Mouse (Mus musculus) liver, embryonic 11.5 days (tissue): ENCODE results near the gene Brd2. TPM values are rescaled to one million over a fixed set of nuclear protein-coding genes. Genes with fewer than 3 reads are reported as not detected.

Experiments used
- ATAC-seq: fragments of 200-750 bp; cut with Nextera tagmentation; replicated peaks from 2 replicates; pipeline ENCODE4 v1.8.0; 2017; ENCODE audit warnings: moderate number of reproducible peaks, mild to moderate bottlenecking, moderate TSS enrichment, moderate library complexity; ENCODE audit not compliant: low FRiP score
- DNase-seq: peaks from one replicate; pipeline ENCODE4 v3.0.0-alpha.2; 2017; ENCODE audit warnings: low spot score
- H3K27ac ChIP-seq: fragments of 300-500 bp; sonication (generic); 2 replicates; pipeline ENCODE4 v1.5.1; 2014; ENCODE audit warnings: mild to moderate bottlenecking, low read depth, low read length, control low read depth
- H3K27me3 ChIP-seq: fragments of 300-500 bp; sonication (generic); replicated peaks from 2 replicates; pipeline ENCODE4 v1.6.1; 2014; ENCODE audit warnings: low read length, mixed read lengths; ENCODE audit not compliant: control insufficient read depth, insufficient read depth
- H3K36me3 ChIP-seq: fragments of 300-500 bp; sonication (generic); 2 replicates; pipeline ENCODE4 v1.6.1; 2014; ENCODE audit warnings: mild to moderate bottlenecking, low read length, moderate library complexity, mixed read lengths; ENCODE audit not compliant: control insufficient read depth, insufficient read depth
- H3K4me1 ChIP-seq: fragments of 300-500 bp; sonication (generic); replicated peaks from 2 replicates; pipeline ENCODE4 v1.6.1; 2014; ENCODE audit warnings: low read length, mixed read lengths; ENCODE audit not compliant: control insufficient read depth, insufficient read depth
- H3K4me2 ChIP-seq: fragments of 300-500 bp; sonication (generic); 2 replicates; pipeline ENCODE4 v1.6.1; 2014; ENCODE audit warnings: mild to moderate bottlenecking, control low read depth, moderate library complexity
- H3K4me3 ChIP-seq: fragments of 300-500 bp; sonication (generic); 2 replicates; pipeline ENCODE4 v1.5.1; 2014; ENCODE audit warnings: low read depth, low read length, control low read depth
- H3K9ac ChIP-seq: fragments of 300-500 bp; sonication (generic); 2 replicates; pipeline ENCODE4 v1.6.1; 2014; ENCODE audit warnings: low read depth, low read length, control low read depth
- H3K9me3 ChIP-seq: fragments of 300-500 bp; sonication (generic); 2 replicates; pipeline ENCODE4 v1.6.1; 2016; ENCODE audit warnings: low read length, inconsistent platforms, mixed read lengths; ENCODE audit not compliant: control insufficient read depth
- WGBS: fragments of 180-500 bp; shearing (Covaris S2); extraction: QIAGEN DNeasy Blood & Tissue Kit; methylation state at CpG from one replicate; pipeline ENCODE4 v1.1.7; 2014; 5-methylcytosine and 5-hydroxymethylcytosine counted together
- polyA plus RNA-seq: library from polyadenylated mRNA; unstranded; fragments of >200 nt; fragmentation: Nextera tagmentation; extraction: Ambion mirVana; gene quantifications from 2 replicates; pipeline ENCODE4 v1.2.1, GENCODE M21; 2014

Gene Brd2
- polyA plus RNA-seq, 1 experiment from 2014 or later: 90.8 TPM

GRCm38 (mm10) chr17:34102831-34103230 is 19.6 kb downstream of the Brd2 start:
- Histone ChIP-seq H3K9me3 (no peaks in the 10 kb centered on the region), H3K27me3 (no peaks in the 10 kb centered on the region; the same call in 1 of the 2 replicates), H3K4me1 (no peaks in the 10 kb centered on the region; the same call in 1 of the 2 replicates), H3K4me2 (no peak overlapping the region), H3K9ac (no peak overlapping the region), H3K27ac (no peak overlapping the region), H3K36me3 (no peaks in the 10 kb centered on the region), H3K4me3 (no peak overlapping the region)
- no peak for ATAC-seq
- WGBS: 72% methylated on average over 6 of the region's 6 CpGs
- DNase-seq: no peak

GRCm38 (mm10) chr17:34101604-34102032 is 20.8 kb downstream of the Brd2 start:
- Histone ChIP-seq H3K9ac (no peak overlapping the region; the same call in 1 of the 2 replicates), H3K27me3 (no peaks in the 10 kb centered on the region; the same call in 1 of the 2 replicates), H3K36me3 (no peaks in the 10 kb centered on the region), H3K4me3 (no peak overlapping the region), H3K27ac (no peak overlapping the region), H3K4me2 (peak overlapping the region; percentile 63), H3K4me1 (no peaks in the 10 kb centered on the region; the same call in 1 of the 2 replicates), H3K9me3 (no peaks in the 10 kb centered on the region)
- ATAC-seq (peak; percentile 75), DNase-seq (peak; percentile 91)
- whole genome bisulfite sequencing: 5% methylated on average over 12 of the region's 12 CpGs

- Histone ChIP-seq H3K4me1 (no peaks in the 10 kb centered on the region; the same call in 1 of the 2 replicates), H3K27me3 (no peaks in the 10 kb centered on the region; the same call in 1 of the 2 replicates), H3K27ac (no peak overlapping the region), H3K36me3 (no peaks in the 10 kb centered on the region), H3K9me3 (no peaks in the 10 kb centered on the region), H3K4me3 (no peak overlapping the region), H3K9ac (no peak overlapping the region), H3K4me2 (no peak overlapping the region)
- DNase-seq (no peak), ATAC-seq (no peak)
- 30% methylated on average over 5 of the region's 5 CpGs for WGBS
Measured at GRCm38 (mm10) chr17:34101185-34101584, 21.2 kb downstream of the Brd2 start.

- 74% methylated on average over 5 of the region's 5 CpGs for WGBS
- H3K27ac ChIP-seq: no peak overlapping the region
- H3K4me3 ChIP-seq: no peak overlapping the region
- no peak overlapping the region for H3K4me2 ChIP-seq
- peaks cover 2% of the 10 kb centered on the region; the same call in 1 of the 2 replicates for H3K27me3 ChIP-seq
- no peaks in the 10 kb centered on the region for H3K36me3 ChIP-seq
- ATAC-seq: no peak
- H3K9me3 ChIP-seq: no peaks in the 10 kb centered on the region
- H3K4me1 ChIP-seq: no peaks in the 10 kb centered on the region; the same call in 1 of the 2 replicates
- no peak for DNase-seq
- H3K9ac ChIP-seq: no peak overlapping the region
Measured at GRCm38 (mm10) chr17:34099531-34099930, 22.9 kb downstream of the Brd2 start.

GRCm38 (mm10) chr17:34098709-34099479 is 23.5 kb downstream of the Brd2 start:
- H3K9me3 ChIP-seq: no peaks in the 10 kb centered on the region
- H3K4me1 ChIP-seq: no peaks in the 10 kb centered on the region; the same call in 1 of the 2 replicates
- no peak overlapping the region for H3K27ac ChIP-seq
- no peaks in the 10 kb centered on the region for H3K36me3 ChIP-seq
- ATAC-seq: no peak
- no peak overlapping the region for H3K4me2 ChIP-seq
- no peak overlapping the region for H3K4me3 ChIP-seq
- peaks cover 2% of the 10 kb centered on the region; the same call in 1 of the 2 replicates for H3K27me3 ChIP-seq
- no peak overlapping the region for H3K9ac ChIP-seq
- DNase-seq: no peak
- WGBS: 48% methylated on average over 10 of the region's 10 CpGs

- Histone ChIP-seq H3K9ac (no peak overlapping the region), H3K27me3 (peaks cover 2% of the 10 kb centered on the region; the same call in 1 of the 2 replicates), H3K36me3 (no peaks in the 10 kb centered on the region), H3K4me2 (no peak overlapping the region), H3K4me3 (no peak overlapping the region), H3K9me3 (no peaks in the 10 kb centered on the region), H3K27ac (no peak overlapping the region), H3K4me1 (no peaks in the 10 kb centered on the region; the same call in 1 of the 2 replicates)
- 61% methylated on average over 5 of the region's 5 CpGs for WGBS
- ATAC-seq: no peak
- no peak for DNase-seq
Measured at GRCm38 (mm10) chr17:34097272-34097671, 25.2 kb downstream of the Brd2 start.

GRCm38 (mm10) chr17:34096497-34097010 is 25.9 kb downstream of the Brd2 start:
- ATAC-seq (no peak), DNase-seq (no peak)
- 65% methylated on average over 3 of the region's 3 CpGs for WGBS
- Histone ChIP-seq H3K27ac (no peak overlapping the region), H3K9ac (no peak overlapping the region), H3K27me3 (peaks cover 2% of the 10 kb centered on the region; the same call in 1 of the 2 replicates), H3K4me3 (no peak overlapping the region), H3K9me3 (no peaks in the 10 kb centered on the region), H3K4me1 (no peaks in the 10 kb centered on the region), H3K36me3 (no peaks in the 10 kb centered on the region), H3K4me2 (no peak overlapping the region)

GRCm38 (mm10) chr17:34094283-34095035 is 28.0 kb downstream of the Brd2 start:
- ATAC-seq: no peak
- DNase-seq: no peak
- H3K27ac ChIP-seq: no peak overlapping the region
- 0 out of 2 replicates have a peak, but pooled peaks cover 2% of the 10 kb centered on the region for H3K27me3 ChIP-seq
- no peaks in the 10 kb centered on the region for H3K36me3 ChIP-seq
- no peaks in the 10 kb centered on the region for H3K9me3 ChIP-seq
- WGBS: 77% methylated on average over 27 of the region's 27 CpGs
- H3K4me3 ChIP-seq: no peak overlapping the region
- H3K4me1 ChIP-seq: no peaks in the 10 kb centered on the region
- no peak overlapping the region for H3K4me2 ChIP-seq
- H3K9ac ChIP-seq: no peak overlapping the region
